Mouse (Mus musculus) skeletal muscle tissue, postnatal 0 days (tissue): ENCODE data around the gene Nr1h5. TPM values are rescaled to one million over a fixed set of nuclear protein-coding genes. Genes with fewer than 3 reads are reported as not detected.

Experiments used
- polyA plus RNA-seq: library from polyadenylated mRNA; unstranded; fragments of >200 nt; fragmentation: Nextera tagmentation; extraction: Ambion mirVana; gene quantifications from 2 replicates; pipeline ENCODE4 v1.2.1, GENCODE M21; 2015

The Nr1h5 gene
- 0.06 TPM in 1 of 2 replicates, not detected in the other for polyA plus RNA-seq

GRCm38 (mm10) chr3:102964033-102964432 lies at the start of gene Nr1h5:
Gene Nr1h5 (minus strand): TSS chr3:102964133.

DNA sequence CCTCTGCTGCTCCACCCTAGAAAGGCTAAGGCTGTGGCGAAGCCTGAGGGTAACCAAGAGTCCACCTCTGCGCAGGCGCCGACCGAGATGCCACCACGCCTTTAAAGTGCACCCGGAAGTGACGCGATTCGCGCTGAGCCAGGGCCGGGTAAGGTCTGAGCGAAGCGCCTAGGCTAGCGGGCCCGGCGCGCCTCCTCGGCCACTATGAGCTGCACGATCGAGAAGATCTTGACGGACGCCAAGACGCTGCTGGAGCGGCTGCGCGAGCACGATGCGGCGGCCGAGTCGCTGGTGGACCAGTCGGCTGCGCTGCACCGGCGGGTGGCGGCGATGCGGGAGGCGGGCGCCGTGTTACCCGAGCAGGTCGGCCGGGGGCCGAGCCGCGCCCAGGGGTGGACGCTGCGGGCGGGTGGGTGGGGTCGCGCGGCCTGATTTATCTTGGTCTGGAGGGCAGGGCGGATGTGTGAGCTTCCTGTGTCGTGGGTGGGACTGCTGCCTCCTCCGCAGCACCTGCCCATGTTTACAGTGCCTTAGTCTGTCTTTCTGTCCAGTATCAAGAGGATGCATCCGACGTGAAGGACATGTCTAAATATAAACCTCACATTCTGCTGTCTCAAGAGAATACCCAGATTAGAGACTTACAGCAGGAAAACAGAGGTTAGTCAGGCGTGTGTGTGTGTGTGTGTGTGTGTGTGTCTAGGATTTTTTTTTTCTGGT lies 31.8 kb upstream of the Nr1h5 start, which contains the start of gene Sike1:
Sike1 (plus strand) TSS at position 104 of the 717 bp plus-strand sequence.

GRCm38 (mm10) chr3:102935451-102936354 lies 28.2 kb downstream of the Nr1h5 start, which contains the start of gene Sycp1:
Gene Sycp1 (minus strand): TSS chr3:102936100.

Other genes starting within 250 kb of the Nr1h5 start
- 7.7 and 8.2 TPM in 2 replicates for gene Tspan2, start 229.6 kb downstream of the Nr1h5 start, polyA plus RNA-seq
- gene Tshb, start 181.4 kb downstream of the Nr1h5 start, polyA plus RNA-seq, result 0.10 and 0.23 TPM in 2 replicates
- gene Sycp1, start 28.0 kb downstream of the Nr1h5 start, polyA plus RNA-seq, result not detected in 2 replicates
- gene Sike1, start 31.6 kb upstream of the Nr1h5 start, polyA plus RNA-seq, result 68.3 and 70.8 TPM in 2 replicates
- gene Csde1, start 56.3 kb upstream of the Nr1h5 start, polyA plus RNA-seq, result 237 and 246 TPM in 2 replicates
- gene Nras, start 94.2 kb upstream of the Nr1h5 start, polyA plus RNA-seq, result 83.7 and 87.3 TPM in 2 replicates
- 185 and 206 TPM in 2 replicates for gene Ampd1, start 109.9 kb upstream of the Nr1h5 start, polyA plus RNA-seq
- gene Dennd2c, start 138.5 kb upstream of the Nr1h5 start, polyA plus RNA-seq, result 7.9 TPM in 2 replicates
- 92.8 and 99.9 TPM in 2 replicates for gene Bcas2, start 207.5 kb upstream of the Nr1h5 start, polyA plus RNA-seq